Mouse (Mus musculus): ENCODE measurements around the gene Creb5. TPM values are rescaled to one million over a fixed set of nuclear protein-coding genes. Genes with fewer than 3 reads are reported as not detected.

Gene Creb5
- polyA plus RNA-seq, 1 experiment from 2014 or later = 25.4 TPM

DNA sequence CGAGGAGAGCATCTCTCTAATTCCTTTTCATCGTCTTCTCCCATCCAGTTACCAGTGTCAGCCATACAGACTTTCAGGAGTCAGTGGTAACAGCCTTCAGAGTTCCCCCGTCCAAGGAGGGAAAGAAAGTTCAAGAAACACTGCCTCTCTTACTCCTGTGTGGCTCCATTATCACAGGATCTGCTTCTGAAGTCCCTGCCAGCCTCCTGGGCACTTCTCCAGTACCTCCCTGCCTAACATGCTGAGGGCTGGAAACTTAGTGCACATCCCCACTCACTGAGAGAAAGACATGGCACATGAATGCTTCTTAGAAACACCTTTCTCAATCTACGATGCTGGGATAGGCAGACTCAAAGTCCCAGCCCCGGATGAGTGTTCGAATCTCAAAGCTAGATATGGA is 409.9 kb downstream of the Creb5 start:
- Histone ChIP-seq H3K27ac (ENCODE audit: low read length) (no peak overlapping the region), H3K9ac (ENCODE audit: low read length) (no peak overlapping the region), H3K4me3 (ENCODE audit: low read length) (no peak overlapping the region), H3K4me2 (ENCODE audit: low read depth, low read length) (no peak overlapping the region), H3K9me3 (replicated peaks; ENCODE audit: control insufficient read depth, low read length) (no peaks in the 10 kb centered on the region), H3K4me1 (ENCODE audit: control insufficient read depth, insufficient read depth, low read length) (no peaks in the 10 kb centered on the region), H3K27me3 (ENCODE audit: control insufficient read depth, insufficient read depth, low read length) (no peaks in the 10 kb centered on the region), H3K36me3 (ENCODE audit: control insufficient read depth, insufficient read depth) (peaks cover 7% of the 10 kb centered on the region; the same call in 1 of the 2 replicates)
- ATAC-seq (replicated peaks; ENCODE audit: extremely low read depth, insufficient read depth, low FRiP score) = no peak
- WGBS = 73% methylated on average over 6 of the region's 6 CpGs

DNA sequence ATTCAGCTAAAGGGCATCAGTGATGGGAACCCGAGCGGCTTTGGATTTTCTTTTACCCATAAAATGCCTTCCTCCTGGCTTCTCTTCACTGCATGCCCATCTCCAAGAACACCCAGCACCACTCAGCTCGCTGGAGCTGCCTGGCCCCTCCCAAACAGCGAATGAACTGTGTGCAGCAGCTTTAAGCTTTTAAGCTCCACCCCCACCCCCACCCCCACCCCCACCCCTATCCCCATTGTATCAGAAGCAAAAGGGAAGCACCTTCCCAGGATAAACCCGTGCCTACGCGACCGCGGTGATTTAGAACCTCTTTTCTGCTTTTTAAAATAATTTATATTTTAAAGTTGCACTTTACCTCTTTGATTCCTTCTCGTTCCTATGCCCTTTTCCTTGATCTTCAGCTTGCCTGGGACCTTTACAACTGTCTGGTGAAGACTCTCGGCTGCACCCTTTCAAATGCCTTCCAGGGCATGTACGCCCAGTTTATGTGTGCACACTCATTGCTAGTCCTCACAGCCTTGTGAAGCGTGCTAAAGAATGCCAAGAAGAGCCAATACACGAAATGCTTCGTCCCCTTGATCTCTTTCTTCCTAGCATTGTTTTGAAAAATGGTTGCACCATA is 411.2 kb downstream of the Creb5 start:
- ATAC-seq (replicated peaks; ENCODE audit: extremely low read depth, insufficient read depth, low FRiP score) = no peak
- H3K27me3 ChIP-seq (ENCODE audit: control insufficient read depth, insufficient read depth, low read length) = no peaks in the 10 kb centered on the region
- no peaks in the 10 kb centered on the region for H3K9me3 ChIP-seq (replicated peaks; ENCODE audit: control insufficient read depth, low read length)
- H3K27ac ChIP-seq (ENCODE audit: low read length) = no peak overlapping the region
- H3K4me1 ChIP-seq (ENCODE audit: control insufficient read depth, insufficient read depth, low read length) = no peaks in the 10 kb centered on the region
- H3K36me3 ChIP-seq (ENCODE audit: control insufficient read depth, insufficient read depth) = peaks cover 4% of the 10 kb centered on the region; the same call in 1 of the 2 replicates
- no peak overlapping the region for H3K4me3 ChIP-seq (ENCODE audit: low read length)
- H3K4me2 ChIP-seq (ENCODE audit: low read depth, low read length) = no peak overlapping the region
- no peak overlapping the region for H3K9ac ChIP-seq (ENCODE audit: low read length)
- 31% methylated on average over 15 of the region's 15 CpGs for WGBS

DNA sequence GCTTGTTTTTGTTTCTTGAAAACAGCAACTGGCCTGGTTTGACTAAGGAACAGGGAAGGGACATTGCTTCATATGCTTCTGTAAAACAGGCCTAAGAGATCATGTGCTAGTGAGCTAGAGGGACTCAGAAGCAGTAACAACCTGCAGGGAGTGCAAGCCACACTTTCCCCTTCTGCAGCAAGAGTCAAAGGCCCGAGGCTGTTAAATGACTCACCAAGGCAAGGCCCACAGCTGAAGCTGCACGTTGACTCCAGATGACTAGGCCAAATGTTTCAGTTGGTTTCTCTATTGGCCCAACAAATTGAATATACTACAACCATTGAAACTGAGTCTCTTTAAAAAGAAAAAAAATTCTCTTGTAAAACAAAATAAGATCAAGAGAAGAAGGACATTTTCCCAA is 417.4 kb downstream of the Creb5 start:
- no peaks in the 10 kb centered on the region for H3K9me3 ChIP-seq (replicated peaks; ENCODE audit: control insufficient read depth, low read length)
- WGBS = 42% methylated on average over 2 of the region's 2 CpGs
- ATAC-seq (replicated peaks; ENCODE audit: extremely low read depth, insufficient read depth, low FRiP score) = no peak
- no peaks in the 10 kb centered on the region for H3K27me3 ChIP-seq (ENCODE audit: control insufficient read depth, insufficient read depth, low read length)
- H3K4me1 ChIP-seq (ENCODE audit: control insufficient read depth, insufficient read depth, low read length) = no peaks in the 10 kb centered on the region
- H3K4me2 ChIP-seq (ENCODE audit: low read depth, low read length) = no peak overlapping the region
- H3K4me3 ChIP-seq (ENCODE audit: low read length) = no peak overlapping the region
- no peaks in the 10 kb centered on the region for H3K36me3 ChIP-seq (ENCODE audit: control insufficient read depth, insufficient read depth)
- no peak overlapping the region for H3K9ac ChIP-seq (ENCODE audit: low read length)
- H3K27ac ChIP-seq (ENCODE audit: low read length) = no peak overlapping the region

DNA sequence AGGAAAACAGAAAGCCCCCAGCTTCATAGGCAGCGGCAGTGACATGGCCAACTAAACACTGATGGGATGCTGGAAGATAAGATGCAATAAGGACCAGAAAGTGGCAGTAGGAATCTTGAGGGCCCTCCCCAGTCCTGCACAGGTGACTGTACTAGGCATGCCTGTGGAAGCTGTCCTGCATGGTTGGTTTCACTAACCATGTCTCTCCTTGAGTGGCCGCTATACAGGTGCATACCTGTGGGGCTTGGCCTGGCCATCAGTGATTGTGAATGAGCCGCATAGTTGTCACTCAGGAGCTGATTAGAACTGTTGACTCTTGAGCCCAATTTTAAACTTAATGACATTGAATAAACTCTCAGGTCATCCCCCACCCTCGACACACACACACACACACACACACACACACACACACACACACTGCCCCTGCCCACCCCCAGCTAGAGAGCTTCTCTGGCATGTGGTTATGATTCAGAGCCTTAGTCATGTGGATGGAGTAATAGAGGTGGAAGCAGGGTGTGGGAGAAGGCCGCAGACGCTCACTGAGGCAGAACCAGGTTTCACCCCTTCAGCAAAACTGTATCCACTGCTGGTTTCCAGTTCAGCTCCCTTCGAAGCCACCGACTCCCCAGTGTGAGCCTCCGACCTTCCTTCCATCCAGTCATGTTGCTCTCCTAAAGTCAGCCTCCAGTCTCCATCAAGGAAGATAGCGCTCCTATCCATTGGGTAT is 419.7 kb downstream of the Creb5 start:
- Histone ChIP-seq H3K9me3 (replicated peaks; ENCODE audit: control insufficient read depth, low read length) (no peaks in the 10 kb centered on the region), H3K9ac (ENCODE audit: low read length) (no peak overlapping the region), H3K36me3 (ENCODE audit: control insufficient read depth, insufficient read depth) (no peaks in the 10 kb centered on the region), H3K4me1 (ENCODE audit: control insufficient read depth, insufficient read depth, low read length) (no peaks in the 10 kb centered on the region), H3K4me3 (ENCODE audit: low read length) (no peak overlapping the region), H3K4me2 (ENCODE audit: low read depth, low read length) (no peak overlapping the region), H3K27ac (ENCODE audit: low read length) (no peak overlapping the region), H3K27me3 (ENCODE audit: control insufficient read depth, insufficient read depth, low read length) (no peaks in the 10 kb centered on the region)
- ATAC-seq (replicated peaks; ENCODE audit: extremely low read depth, insufficient read depth, low FRiP score) = no peak
- WGBS = 84% methylated on average over 10 of the region's 10 CpGs

DNA sequence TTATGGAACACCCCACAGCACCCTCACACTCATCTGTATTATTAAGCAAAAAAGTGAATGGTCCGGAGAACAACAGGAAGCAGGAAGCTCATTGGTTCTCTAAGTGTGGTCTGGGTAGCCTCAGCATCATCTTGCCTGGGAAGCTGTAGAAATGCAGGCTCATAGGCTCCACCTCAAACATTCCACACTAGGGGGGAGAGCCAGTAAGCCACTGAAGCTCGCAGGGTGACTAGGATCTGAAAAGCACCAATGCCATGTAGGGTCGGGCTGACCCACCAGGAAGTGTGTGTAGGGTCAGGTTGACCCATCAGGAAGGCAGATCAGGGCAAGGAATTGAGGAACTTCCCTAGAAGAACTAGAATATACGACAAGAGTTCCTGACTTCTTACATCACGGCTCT is 420.7 kb downstream of the Creb5 start:
- Histone ChIP-seq H3K9me3 (replicated peaks; ENCODE audit: control insufficient read depth, low read length) (no peaks in the 10 kb centered on the region), H3K36me3 (ENCODE audit: control insufficient read depth, insufficient read depth) (no peaks in the 10 kb centered on the region), H3K9ac (ENCODE audit: low read length) (no peak overlapping the region), H3K4me3 (ENCODE audit: low read length) (no peak overlapping the region), H3K4me2 (ENCODE audit: low read depth, low read length) (no peak overlapping the region), H3K27ac (ENCODE audit: low read length) (no peak overlapping the region), H3K4me1 (ENCODE audit: control insufficient read depth, insufficient read depth, low read length) (no peaks in the 10 kb centered on the region), H3K27me3 (ENCODE audit: control insufficient read depth, insufficient read depth, low read length) (no peaks in the 10 kb centered on the region)
- WGBS = 40% methylated on average over 5 of the region's 5 CpGs
- ATAC-seq (replicated peaks; ENCODE audit: extremely low read depth, insufficient read depth, low FRiP score) = no peak

- Histone ChIP-seq H3K27ac (ENCODE audit: low read length) (no peak overlapping the region), H3K9me3 (replicated peaks; ENCODE audit: control insufficient read depth, low read length) (no peaks in the 10 kb centered on the region), H3K4me2 (ENCODE audit: low read depth, low read length) (no peak overlapping the region), H3K27me3 (ENCODE audit: control insufficient read depth, insufficient read depth, low read length) (no peaks in the 10 kb centered on the region), H3K4me3 (ENCODE audit: low read length) (no peak overlapping the region), H3K4me1 (ENCODE audit: control insufficient read depth, insufficient read depth, low read length) (no peaks in the 10 kb centered on the region), H3K9ac (ENCODE audit: low read length) (no peak overlapping the region), H3K36me3 (ENCODE audit: control insufficient read depth, insufficient read depth) (no peaks in the 10 kb centered on the region)
- WGBS = 84% methylated on average over 14 of the region's 14 CpGs
- ATAC-seq (replicated peaks; ENCODE audit: extremely low read depth, insufficient read depth, low FRiP score) = no peak
Observed at GRCm38 (mm10) chr6:53709694-53710442, 422.8 kb downstream of the Creb5 start.

GRCm38 (mm10) chr6:53710560-53710959 is 423.5 kb downstream of the Creb5 start:
- Histone ChIP-seq H3K4me2 (ENCODE audit: low read depth, low read length) (no peak overlapping the region), H3K9ac (ENCODE audit: low read length) (no peak overlapping the region), H3K27me3 (ENCODE audit: control insufficient read depth, insufficient read depth, low read length) (no peaks in the 10 kb centered on the region), H3K4me1 (ENCODE audit: control insufficient read depth, insufficient read depth, low read length) (no peaks in the 10 kb centered on the region), H3K36me3 (ENCODE audit: control insufficient read depth, insufficient read depth) (no peaks in the 10 kb centered on the region), H3K27ac (ENCODE audit: low read length) (no peak overlapping the region), H3K9me3 (replicated peaks; ENCODE audit: control insufficient read depth, low read length) (no peaks in the 10 kb centered on the region), H3K4me3 (ENCODE audit: low read length) (no peak overlapping the region)
- no peak for ATAC-seq (replicated peaks; ENCODE audit: extremely low read depth, insufficient read depth, low FRiP score)
- WGBS = 78% methylated on average over 5 of the region's 5 CpGs

DNA sequence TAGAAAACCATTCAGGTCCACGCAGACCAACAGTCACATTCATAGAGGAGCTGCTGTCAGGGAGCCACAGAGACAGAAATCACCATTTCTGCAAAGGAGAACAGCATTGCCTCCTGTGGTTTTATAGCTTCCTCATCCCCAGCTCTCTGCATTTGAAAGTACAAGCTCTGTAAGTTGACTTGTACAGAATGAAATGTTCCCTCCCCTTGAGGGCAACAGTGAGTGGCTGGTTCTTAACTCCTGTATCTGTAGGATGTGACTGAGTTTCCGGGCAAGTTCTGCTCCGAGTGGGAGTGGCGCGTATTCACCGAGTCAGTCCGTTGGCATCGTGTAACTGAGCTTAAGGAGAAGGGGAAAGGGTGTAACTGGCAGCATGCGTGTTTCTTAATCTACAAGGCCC is 426.1 kb downstream of the Creb5 start:
- no peaks in the 10 kb centered on the region for H3K9me3 ChIP-seq (replicated peaks; ENCODE audit: control insufficient read depth, low read length)
- ATAC-seq (replicated peaks; ENCODE audit: extremely low read depth, insufficient read depth, low FRiP score) = no peak
- H3K27ac ChIP-seq (ENCODE audit: low read length) = no peak overlapping the region
- no peak overlapping the region for H3K4me3 ChIP-seq (ENCODE audit: low read length)
- H3K4me1 ChIP-seq (ENCODE audit: control insufficient read depth, insufficient read depth, low read length) = no peaks in the 10 kb centered on the region
- H3K4me2 ChIP-seq (ENCODE audit: low read depth, low read length) = no peak overlapping the region
- no peak overlapping the region for H3K9ac ChIP-seq (ENCODE audit: low read length)
- H3K27me3 ChIP-seq (ENCODE audit: control insufficient read depth, insufficient read depth, low read length) = no peaks in the 10 kb centered on the region
- WGBS = 72% methylated on average over 9 of the region's 9 CpGs
- no peaks in the 10 kb centered on the region for H3K36me3 ChIP-seq (ENCODE audit: control insufficient read depth, insufficient read depth)

GRCm38 (mm10) chr6:53714908-53715321 is 427.8 kb downstream of the Creb5 start:
- H3K4me2 ChIP-seq (ENCODE audit: low read depth, low read length) = no peak overlapping the region
- no peaks in the 10 kb centered on the region for H3K9me3 ChIP-seq (replicated peaks; ENCODE audit: control insufficient read depth, low read length)
- H3K4me3 ChIP-seq (ENCODE audit: low read length) = no peak overlapping the region
- no peaks in the 10 kb centered on the region for H3K27me3 ChIP-seq (ENCODE audit: control insufficient read depth, insufficient read depth, low read length)
- no peak overlapping the region for H3K27ac ChIP-seq (ENCODE audit: low read length)
- H3K36me3 ChIP-seq (ENCODE audit: control insufficient read depth, insufficient read depth) = no peaks in the 10 kb centered on the region
- 66% methylated on average over 9 of the region's 9 CpGs for WGBS
- no peaks in the 10 kb centered on the region for H3K4me1 ChIP-seq (ENCODE audit: control insufficient read depth, insufficient read depth, low read length)
- no peak for ATAC-seq (replicated peaks; ENCODE audit: extremely low read depth, insufficient read depth, low FRiP score)
- H3K9ac ChIP-seq (ENCODE audit: low read length) = no peak overlapping the region

Measured in heart, embryonic 16.5 days (tissue).